Mouse (Mus musculus): ENCODE measurements at regions not wholly inside any gene's neighbourhood (a gene's known extent, or its start where the extent isn't known, plus 50 kb on each side); places are given as distances from the start of the nearest gene placed in this dataset.

DNA sequence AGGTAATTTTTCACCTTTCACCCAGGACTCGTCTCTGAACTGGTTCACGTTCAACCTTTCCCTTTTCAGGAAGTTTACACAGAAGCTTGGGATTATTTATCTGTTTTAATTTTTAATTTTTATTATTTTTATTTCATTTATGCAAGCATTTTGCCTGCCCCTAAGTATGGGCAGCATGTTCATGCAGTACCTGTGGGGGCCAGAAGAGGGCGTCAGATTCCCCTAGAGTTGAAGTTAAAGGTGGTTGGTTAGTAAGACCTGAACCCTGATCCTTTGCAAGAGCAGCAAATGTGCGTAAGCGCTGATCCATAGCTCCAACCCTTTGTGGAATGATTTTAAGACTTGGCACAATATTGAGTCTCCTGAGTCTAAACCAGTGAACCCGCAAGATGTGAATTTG lies 271.7 kb upstream of the Rora start:
- in situ Hi-C loops (cut with MboI; ENCODE audit: low pct_ligation_motif_present, low pct_unique_long_range_greater_than_20kb, low sequenced_read_pairs): no loop called here
- H3K4me3 ChIP-seq (replicated peaks in 1 of 3; ENCODE audit: low read depth in 2 of 3, low read length in 2 of 3, poor library complexity in 1 of 3): no peak overlapping the region

DNA sequence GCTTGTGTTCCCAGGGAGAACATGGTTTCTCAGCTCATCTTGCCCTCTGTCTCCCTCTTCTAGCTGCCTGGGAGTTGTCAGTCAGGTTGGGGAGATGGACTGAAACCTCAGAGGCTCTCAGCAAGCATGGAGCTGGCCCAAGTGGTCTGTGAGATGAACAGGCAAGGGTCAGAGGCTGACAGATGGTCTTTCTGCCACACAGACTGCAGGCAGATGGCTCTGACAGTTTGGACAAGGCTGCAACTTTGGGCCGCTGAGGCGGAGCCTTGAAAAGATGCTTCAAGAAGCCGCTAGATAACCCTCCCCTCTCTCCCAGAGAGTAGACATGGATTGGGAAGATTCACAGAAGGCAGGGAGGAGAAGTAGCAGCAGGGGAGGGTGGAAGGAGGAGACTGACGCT lies 252.7 kb upstream of the Rora start:
- Histone ChIP-seq H3K4me1 (ENCODE audit: control insufficient read depth in 1 of 2, insufficient read depth in 2 of 2) (no peaks in the 10 kb centered on the region), H3K27ac (ENCODE audit: insufficient read depth, low read depth) (no peak overlapping the region), H3K9me3 (replicated peaks; ENCODE audit: low read length) (peaks cover 68% of the 10 kb centered on the region), H3K27me3 (replicated peaks) (no peaks in the 10 kb centered on the region), H3K79me2 (replicated peaks; ENCODE audit: control insufficient read depth, extremely low read depth, insufficient read depth, poor library complexity, severe bottlenecking) (no peaks in the 10 kb centered on the region), H3K4me3 (replicated peaks in 1 of 3; ENCODE audit: low read depth in 2 of 3, low read length in 2 of 3, poor library complexity in 1 of 3) (no peak overlapping the region), H3K36me3 (replicated peaks in 1 of 2; ENCODE audit: control insufficient read depth in 1 of 2, insufficient read depth in 1 of 2, low read length in 1 of 2) (no peaks in the 10 kb centered on the region), H3K9ac (ENCODE audit: insufficient read depth, low read depth) (no peak overlapping the region), H3K4me2 (ENCODE audit: insufficient read depth, low read depth, poor library complexity, severe bottlenecking) (no peak overlapping the region)
- no peak for TF ChIP-seq JUN (IDR thresholded peaks at IDR 0.05; ENCODE audit: insufficient read depth, low read depth, low read length)
- TF ChIP-seq NELFE (IDR thresholded peaks at IDR 0.05; ENCODE audit: low read depth, low read length): no peak
- no peak for TF ChIP-seq POLR2AphosphoS2 (IDR thresholded peaks at IDR 0.05; ENCODE audit: low read depth, low read length)
- TF ChIP-seq ZMIZ1 (IDR thresholded peaks at IDR 0.05; ENCODE audit: low read depth, low read length): no peak
- no peak for TF ChIP-seq POLR2A (IDR thresholded peaks at IDR 0.05; ENCODE audit: low read depth, low read length)
- TF ChIP-seq ELF1 (IDR thresholded peaks at IDR 0.05; ENCODE audit: low read depth, low read length): no peak
- TF ChIP-seq RCOR1 (conservative IDR thresholded peaks at IDR 0.05; ENCODE audit: low read depth, low read length): no peak
- no peak for TF ChIP-seq TBP (conservative IDR thresholded peaks at IDR 0.05; ENCODE audit: low read depth, low read length)
- TF ChIP-seq JUND (conservative IDR thresholded peaks at IDR 0.05; ENCODE audit: low read depth, low read length): no peak
- TF ChIP-seq IRF4 (IDR thresholded peaks at IDR 0.05; ENCODE audit: low read depth, low read length): no peak
- TF ChIP-seq MEF2A (IDR thresholded peaks at IDR 0.05; ENCODE audit: borderline replicate concordance, low read depth, low read length): no peak
- TF ChIP-seq RAD21 (IDR thresholded peaks at IDR 0.05; ENCODE audit: low read depth, low read length): no peak
- no peak for TF ChIP-seq HCFC1 (IDR thresholded peaks at IDR 0.05; ENCODE audit: low read depth, low read length)
- TF ChIP-seq ZKSCAN1 (IDR thresholded peaks at IDR 0.05; ENCODE audit: borderline replicate concordance, low read depth, low read length): no peak
- no peak for TF ChIP-seq TCF12 (IDR thresholded peaks at IDR 0.05; ENCODE audit: low read depth, low read length)
- TF ChIP-seq CTCF (conservative IDR thresholded peaks at IDR 0.05 in 1 of 2, IDR thresholded peaks at IDR 0.05 in 1 of 2; ENCODE audit: low read depth in 2 of 2, low read length in 2 of 2): no peak
- no peak for TF ChIP-seq MAX (IDR thresholded peaks at IDR 0.05; ENCODE audit: low read length)
- TF ChIP-seq MYC (IDR thresholded peaks at IDR 0.05; ENCODE audit: low read depth, low read length): no peak
- no peak for TF ChIP-seq MXI1 (IDR thresholded peaks at IDR 0.05; ENCODE audit: low read depth, low read length)
- no peak for TF ChIP-seq CHD1 (IDR thresholded peaks at IDR 0.05; ENCODE audit: low read depth, low read length)
- dilution Hi-C loops (cut with MboI; ENCODE audit: extremely low pct_ligation_motif_present, extremely low pct_unique_long_range_greater_than_20kb, low sequenced_read_pairs) (no loop called here), in situ Hi-C loops (cut with MboI; ENCODE audit: low pct_ligation_motif_present, low pct_unique_long_range_greater_than_20kb, low sequenced_read_pairs) (no loop called here)
- no peak for DNase-seq (ENCODE audit: extremely low read depth)

More for the DNA sequence above, 271.7 kb upstream of the Rora start:
- TF ChIP-seq JUND (conservative IDR thresholded peaks at IDR 0.05; ENCODE audit: low read depth, low read length) (no peak), TCF12 (IDR thresholded peaks at IDR 0.05; ENCODE audit: low read depth, low read length) (no peak), POLR2AphosphoS2 (IDR thresholded peaks at IDR 0.05; ENCODE audit: low read depth, low read length) (no peak), ELF1 (IDR thresholded peaks at IDR 0.05; ENCODE audit: low read depth, low read length) (no peak)
- dilution Hi-C loops (cut with MboI; ENCODE audit: extremely low pct_ligation_motif_present, extremely low pct_unique_long_range_greater_than_20kb, low sequenced_read_pairs): no loop called here
- no peak overlapping the region for H3K4me2 ChIP-seq (ENCODE audit: insufficient read depth, low read depth, poor library complexity, severe bottlenecking)
- no peaks in the 10 kb centered on the region for H3K27me3 ChIP-seq (replicated peaks)
- no peaks in the 10 kb centered on the region for H3K36me3 ChIP-seq (replicated peaks in 1 of 2; ENCODE audit: control insufficient read depth in 1 of 2, insufficient read depth in 1 of 2, low read length in 1 of 2)
- no peak overlapping the region for H3K27ac ChIP-seq (ENCODE audit: insufficient read depth, low read depth)
- H3K9ac ChIP-seq (ENCODE audit: insufficient read depth, low read depth): no peak overlapping the region
- H3K9me3 ChIP-seq (replicated peaks; ENCODE audit: low read length): peaks cover 58% of the 10 kb centered on the region
- no peaks in the 10 kb centered on the region for H3K79me2 ChIP-seq (replicated peaks; ENCODE audit: control insufficient read depth, extremely low read depth, insufficient read depth, poor library complexity, severe bottlenecking)
- DNase-seq (ENCODE audit: extremely low read depth): no peak
- H3K4me1 ChIP-seq (ENCODE audit: control insufficient read depth in 1 of 2, insufficient read depth in 2 of 2): no peaks in the 10 kb centered on the region
